Mouse (Mus musculus) skeletal muscle tissue, postnatal 0 days (tissue): ENCODE measurements around the gene Cypt3. TPM values are rescaled to one million over a fixed set of nuclear protein-coding genes. Genes with fewer than 3 reads are reported as not detected.

Experiments
- polyA plus RNA-seq: library from polyadenylated mRNA; unstranded; fragments of >200 nt; fragmentation: Nextera tagmentation; extraction: Ambion mirVana; gene quantifications from 2 replicates; pipeline ENCODE4 v1.2.1, GENCODE M21; 2015

Cypt3 gene
- polyA plus RNA-seq: not detected in 2 replicates

GRCm38 (mm10) chrX:153558293-153558692, at the start of gene Cypt3:
Gene Cypt3 (plus strand): TSS chrX:153558593.

Other genes with a start within 250 kb of the Cypt3 start
- gene Ubqln2, start 60.4 kb upstream of the Cypt3 start, polyA plus RNA-seq: 7.0 and 7.1 TPM in 2 replicates
- 4.1 and 4.5 TPM in 2 replicates for gene Kctd12b, start 137.8 kb downstream of the Cypt3 start, polyA plus RNA-seq
- 68.3 and 69.0 TPM in 2 replicates for gene Nbdy, start 165.0 kb downstream of the Cypt3 start, polyA plus RNA-seq